In the genomic region with DNA sequence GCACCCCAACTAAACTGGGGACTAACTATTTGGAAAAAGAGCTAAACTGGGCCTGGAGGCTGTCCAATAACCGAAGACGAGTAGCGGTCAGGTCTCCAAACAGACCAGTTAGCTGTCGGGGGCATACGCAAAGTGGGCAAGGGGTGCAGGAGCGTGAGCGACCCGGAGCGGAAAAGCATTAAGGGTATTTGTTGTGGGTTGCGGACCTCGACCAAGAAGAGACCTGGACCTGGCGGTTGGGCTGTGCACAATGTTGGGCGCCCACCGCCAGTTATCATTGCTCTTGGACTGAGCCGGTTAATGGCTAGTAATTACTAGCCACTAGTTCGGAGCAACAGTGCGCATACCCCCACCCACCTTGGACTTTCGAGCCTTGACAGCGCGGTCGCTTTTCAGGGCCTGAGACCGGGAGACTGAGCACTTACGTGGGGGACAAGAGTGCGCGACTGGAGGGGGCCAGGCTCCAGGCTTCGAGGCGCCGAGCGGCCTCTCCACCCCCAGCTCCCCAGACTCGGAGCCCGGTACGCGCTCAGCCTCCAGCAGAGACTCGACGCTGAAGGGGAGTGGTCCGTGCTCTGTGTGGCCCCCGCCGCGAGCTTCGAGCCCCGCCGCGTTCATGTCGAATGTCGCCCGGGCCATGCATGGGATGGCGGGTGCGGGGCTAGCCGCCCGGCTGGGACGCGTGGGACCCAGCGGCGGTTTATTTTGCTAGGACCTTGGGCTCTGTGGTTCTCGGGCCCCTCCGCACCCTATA, we compare ENCODE assay signal across 8 mouse cellular contexts. TPM values are rescaled to one million over a fixed set of nuclear protein-coding genes. Genes with fewer than 3 reads are reported as not detected.
DNase-seq lines count a peak whose midpoint lies in the region; ATAC-seq and TF ChIP-seq lines count a peak whose summit lies in the region.

A gene (minus strand): TSS at position 729 of the 754 bp plus-strand sequence.

- peak within 1 kb of the TSS; percentile 29; the same call in 1 of the 2 replicates for H3K9ac ChIP-seq in lung, embryonic 16.5 days (ENCODE audit: low read length)
- peak within 1 kb of the TSS; percentile 14 for H3K9ac ChIP-seq in embryonic facial prominence, embryonic 14.5 days (ENCODE audit: low read depth, low read length)
- H3K9ac ChIP-seq in limb, embryonic 14.5 days (ENCODE audit: low read depth, low read length, severe bottlenecking), result no peak within 1 kb of the TSS
- no peak within 1 kb of the TSS for H3K9ac ChIP-seq in stomach, embryonic 14.5 days (replicated peaks; ENCODE audit: low read depth, low read length)

- TF ChIP-seq POLR2A in limb, embryonic 14.5 days (IDR thresholded peaks at IDR 0.05; ENCODE audit: borderline replicate concordance, extremely low read depth, insufficient read depth, insufficient read length), result no peak

- peak within 1 kb of the TSS; percentile 43 for H3K4me3 ChIP-seq in lung, embryonic 16.5 days (ENCODE audit: low read length)
- H3K4me3 ChIP-seq in embryonic facial prominence, embryonic 14.5 days (ENCODE audit: low read depth, low read length), result peak within 1 kb of the TSS; percentile 42
- H3K4me3 ChIP-seq in limb, embryonic 14.5 days (replicated peaks; ENCODE audit: low read length), result peak within 1 kb of the TSS; percentile 41
- peak within 1 kb of the TSS; percentile 27 for H3K4me3 ChIP-seq in stomach, embryonic 14.5 days (ENCODE audit: low read depth, low read length)

- no peak for DNase-seq in lung, postnatal 25 days (ENCODE audit: low spot score)
- no peak for DNase-seq in embryonic facial prominence, embryonic 14.5 days (ENCODE audit: low spot score)
- no peak for DNase-seq in limb, embryonic 14.5 days (ENCODE audit: low spot score)
- DNase-seq in right cerebral cortex, postnatal 36 days (ENCODE audit: low spot score in 2 of 2), result no peak
- DNase-seq in urinary bladder, postnatal 10 days (ENCODE audit: low spot score), result no peak
- DNase-seq in layer of hippocampus, adult 11-12 months (ENCODE audit: low spot score), result no peak

- no peaks in the 10 kb centered on the region for H3K36me3 ChIP-seq in lung, embryonic 16.5 days (ENCODE audit: control insufficient read depth, insufficient read depth, low read length)
- no peaks in the 10 kb centered on the region for H3K36me3 ChIP-seq in embryonic facial prominence, embryonic 14.5 days (ENCODE audit: control insufficient read depth, insufficient read depth, low read length)
- no peaks in the 10 kb centered on the region for H3K36me3 ChIP-seq in limb, embryonic 14.5 days (ENCODE audit: control insufficient read depth, insufficient read depth, low read length)
- H3K36me3 ChIP-seq in stomach, embryonic 14.5 days (ENCODE audit: control insufficient read depth, insufficient read depth, low read length), result no peaks in the 10 kb centered on the region

- WGBS in lung, embryonic 16.5 days, result 1% methylated on average over 53 of the region's 56 CpGs
- WGBS in embryonic facial prominence, embryonic 14.5 days, result 2% methylated on average over 43 of the region's 56 CpGs
- WGBS in limb, embryonic 14.5 days, result under 1% methylated on average over 55 of the region's 56 CpGs
- 2% methylated on average over 56 of the region's 56 CpGs for WGBS in stomach, embryonic 14.5 days

- no peak within 1 kb of the TSS for H3K27ac ChIP-seq in lung, embryonic 16.5 days (ENCODE audit: low read length)
- H3K27ac ChIP-seq in embryonic facial prominence, embryonic 14.5 days (replicated peaks; ENCODE audit: low read depth, low read length), result no peak within 1 kb of the TSS
- H3K27ac ChIP-seq in limb, embryonic 14.5 days (replicated peaks; ENCODE audit: low read depth, low read length), result no peak within 1 kb of the TSS
- no peak within 1 kb of the TSS for H3K27ac ChIP-seq in stomach, embryonic 14.5 days (ENCODE audit: low read length)

- peak; percentile 9; the same call in 1 of the 2 replicates for ATAC-seq in lung, embryonic 16.5 days (ENCODE audit: low read depth)
- ATAC-seq in embryonic facial prominence, embryonic 14.5 days (ENCODE audit: low read depth), result no peak
- ATAC-seq in limb, embryonic 14.5 days (ENCODE audit: low FRiP score, low read depth), result peak; percentile 28
- peak; percentile 10; the same call in 1 of the 2 replicates for ATAC-seq in stomach, embryonic 14.5 days (ENCODE audit: insufficient number of reproducible peaks, insufficient read depth, low FRiP score, low read depth)

- peaks cover 12% of the 10 kb centered on the region for H3K4me1 ChIP-seq in lung, embryonic 16.5 days (replicated peaks; ENCODE audit: control insufficient read depth, insufficient read depth, low read length)
- H3K4me1 ChIP-seq in embryonic facial prominence, embryonic 14.5 days (ENCODE audit: control insufficient read depth, insufficient read depth, low read length), result peaks cover 16% of the 10 kb centered on the region
- peaks cover 18% of the 10 kb centered on the region for H3K4me1 ChIP-seq in limb, embryonic 14.5 days (ENCODE audit: control insufficient read depth, insufficient read depth, low read length)
- peaks cover 3% of the 10 kb centered on the region; the same call in 1 of the 2 replicates for H3K4me1 ChIP-seq in stomach, embryonic 14.5 days (ENCODE audit: control insufficient read depth, insufficient read depth, low read length)

- no peaks in the 10 kb centered on the region for H3K9me3 ChIP-seq in lung, embryonic 16.5 days (ENCODE audit: control insufficient read depth, low read length)
- no peaks in the 10 kb centered on the region for H3K9me3 ChIP-seq in embryonic facial prominence, embryonic 14.5 days (ENCODE audit: control insufficient read depth, low read length)
- no peaks in the 10 kb centered on the region for H3K9me3 ChIP-seq in limb, embryonic 14.5 days (ENCODE audit: control insufficient read depth, low read length)
- no peaks in the 10 kb centered on the region for H3K9me3 ChIP-seq in stomach, embryonic 14.5 days (ENCODE audit: control insufficient read depth, low read depth, low read length)

- peaks cover 75% of the 10 kb centered on the region for H3K27me3 ChIP-seq in lung, embryonic 16.5 days (ENCODE audit: control insufficient read depth, insufficient read depth, low read depth, low read length)
- H3K27me3 ChIP-seq in embryonic facial prominence, embryonic 14.5 days (replicated peaks; ENCODE audit: control insufficient read depth, insufficient read depth, low read length), result peaks cover 87% of the 10 kb centered on the region
- peaks cover 72% of the 10 kb centered on the region for H3K27me3 ChIP-seq in limb, embryonic 14.5 days (ENCODE audit: control insufficient read depth, insufficient read depth, low read length)
- peaks cover 71% of the 10 kb centered on the region for H3K27me3 ChIP-seq in stomach, embryonic 14.5 days (ENCODE audit: control insufficient read depth, insufficient read depth, low read length)

- peak within 1 kb of the TSS; percentile 63 for H3K4me2 ChIP-seq in lung, embryonic 16.5 days (ENCODE audit: low read depth, low read length)
- H3K4me2 ChIP-seq in embryonic facial prominence, embryonic 14.5 days (ENCODE audit: low read depth, low read length), result peak within 1 kb of the TSS; percentile 66
- peak within 1 kb of the TSS; percentile 61 for H3K4me2 ChIP-seq in limb, embryonic 14.5 days (replicated peaks; ENCODE audit: low read depth, low read length, severe bottlenecking)
- peak within 1 kb of the TSS; percentile 47 for H3K4me2 ChIP-seq in stomach, embryonic 14.5 days (replicated peaks; ENCODE audit: low read depth, low read length)

RNA-seq across cellular contexts. Expression of the gene that starts here (rescaled TPM):
- polyA plus RNA-seq in lung, embryonic 16.5 days (2015; fragmentation: Nextera tagmentation; extraction: Ambion mirVana), result not detected in 2 replicates
- not detected in 2 replicates for polyA plus RNA-seq in embryonic facial prominence, embryonic 14.5 days (2014; fragmentation: Nextera tagmentation; extraction: Ambion mirVana)
- polyA plus RNA-seq in limb, embryonic 14.5 days (2012; rRNA removed), result not detected in 2 replicates
- not detected in 2 replicates for polyA plus RNA-seq in limb, embryonic 14.5 days (2014; fragmentation: Nextera tagmentation; extraction: Ambion mirVana)
- not detected in 2 replicates for polyA plus RNA-seq in stomach, embryonic 14.5 days (2014; fragmentation: Nextera tagmentation; extraction: Ambion mirVana)

Comparison
In these comparisons a context has a peak if more than half of its experiments do, and no peak if none do; other contexts are left out.
1. Peak in ATAC-seq, H3K4me3 ChIP-seq, H3K9ac ChIP-seq and H3K4me2 ChIP-seq in lung, embryonic 16.5 days; RNA of the gene not detected or under 1 TPM.
2. Peak in ATAC-seq, H3K4me3 ChIP-seq and H3K4me2 ChIP-seq in limb, embryonic 14.5 days; RNA of the gene not detected or under 1 TPM.
3. Peak in ATAC-seq, H3K4me3 ChIP-seq and H3K4me2 ChIP-seq in stomach, embryonic 14.5 days; RNA of the gene not detected or under 1 TPM.